Mouse (Mus musculus) heart, embryonic 10.5 days (tissue): ENCODE measurements around the gene Il34. TPM values are rescaled to one million over a fixed set of nuclear protein-coding genes. Genes with fewer than 3 reads are reported as not detected.

Source experiments
- DNase-seq: peaks from one replicate; pipeline ENCODE4 v3.0.0-alpha.2; 2017; ENCODE audit warnings: low spot score
- H3K27ac ChIP-seq: fragments of 300-500 bp; sonication (generic); 2 replicates; pipeline ENCODE4 v1.5.1; 2016; ENCODE audit warnings: mild to moderate bottlenecking
- H3K27me3 ChIP-seq: fragments of 300-500 bp; sonication (generic); 2 replicates; pipeline ENCODE4 v1.6.1; 2016; ENCODE audit warnings: mild to moderate bottlenecking; ENCODE audit not compliant: poor library complexity, insufficient read depth, severe bottlenecking
- H3K36me3 ChIP-seq: fragments of 300-500 bp; sonication (generic); 2 replicates; pipeline ENCODE4 v1.6.1; 2016; ENCODE audit warnings: mild to moderate bottlenecking, moderate library complexity
- H3K4me1 ChIP-seq: fragments of 300-500 bp; sonication (generic); 2 replicates; pipeline ENCODE4 v1.6.1; 2016; ENCODE audit warnings: mild to moderate bottlenecking
- H3K4me3 ChIP-seq: fragments of 300-500 bp; sonication (generic); 2 replicates; pipeline ENCODE4 v1.5.1; 2016; ENCODE audit warnings: mild to moderate bottlenecking, moderate library complexity
- H3K9me3 ChIP-seq: fragments of 300-500 bp; sonication (generic); 2 replicates; pipeline ENCODE4 v1.6.1; 2016; ENCODE audit warnings: mild to moderate bottlenecking, moderate library complexity
- WGBS: fragments of 180-500 bp; shearing (Covaris S2); methylation state at CpG from one replicate; pipeline ENCODE4 v1.1.7; 2016; 5-methylcytosine and 5-hydroxymethylcytosine counted together
- polyA plus RNA-seq: library from polyadenylated mRNA; unstranded; fragments of >200 nt; fragmentation: Nextera tagmentation; extraction: Ambion mirVana; gene quantifications from 2 replicates; pipeline ENCODE4 v1.2.1, GENCODE M21; 2016

Il34 gene
- polyA plus RNA-seq, 1 experiment from 2014 or later = not detected

DNA sequence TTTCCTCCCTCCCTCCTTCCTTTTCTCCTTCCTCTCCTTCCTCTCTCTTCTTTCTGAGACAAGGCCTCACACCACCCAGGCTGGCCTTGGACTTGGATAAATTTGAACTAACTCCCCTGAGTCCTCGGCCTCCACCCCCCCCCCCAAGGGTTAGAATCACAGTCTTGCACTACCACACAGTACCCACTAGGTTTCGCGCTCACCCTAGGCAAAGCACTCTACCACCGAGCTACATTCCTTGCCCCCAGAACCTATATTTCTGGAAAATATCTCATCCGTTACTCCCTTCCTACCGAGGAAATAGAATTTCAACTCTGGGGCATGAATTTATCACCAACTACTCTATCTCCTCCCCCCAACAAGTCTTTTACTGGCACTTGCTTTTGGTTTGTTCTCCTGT, 43.7 kb downstream of the Il34 start:
- no peaks in the 10 kb centered on the region for H3K9me3 ChIP-seq
- H3K4me1 ChIP-seq = peaks cover 10% of the 10 kb centered on the region; the same call in 1 of the 2 replicates
- H3K27ac ChIP-seq = no peak overlapping the region
- no peak for DNase-seq
- no peaks in the 10 kb centered on the region for H3K36me3 ChIP-seq
- 60% methylated on average over 6 of the region's 6 CpGs for WGBS
- no peak overlapping the region for H3K4me3 ChIP-seq
- H3K27me3 ChIP-seq = no peaks in the 10 kb centered on the region

DNA sequence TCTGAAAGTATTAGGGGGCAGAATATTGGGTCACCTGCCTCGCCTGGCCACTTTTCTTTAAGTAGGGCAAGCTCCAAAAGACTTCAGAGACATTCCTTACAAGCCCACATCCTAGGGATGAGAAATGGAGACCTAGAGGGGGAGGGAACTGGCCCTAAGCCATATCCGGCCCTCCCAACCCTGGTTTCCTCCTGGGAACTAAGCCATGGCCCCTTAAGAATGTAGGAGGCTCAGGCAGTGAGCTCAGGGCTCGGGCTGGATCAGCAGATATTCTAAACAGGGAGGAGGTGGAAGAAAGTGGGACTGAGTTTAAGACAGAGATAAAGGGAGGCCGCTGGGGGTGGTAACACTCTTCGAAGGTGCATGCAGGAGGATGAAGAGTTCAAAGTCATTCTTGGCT, 44.5 kb downstream of the Il34 start:
- no peaks in the 10 kb centered on the region for H3K9me3 ChIP-seq
- WGBS = 46% methylated on average over 5 of the region's 5 CpGs
- H3K36me3 ChIP-seq = no peaks in the 10 kb centered on the region
- no peak for DNase-seq
- H3K27ac ChIP-seq = no peak overlapping the region
- H3K27me3 ChIP-seq = no peaks in the 10 kb centered on the region
- H3K4me3 ChIP-seq = no peak overlapping the region
- peaks cover 10% of the 10 kb centered on the region; the same call in 1 of the 2 replicates for H3K4me1 ChIP-seq

DNA sequence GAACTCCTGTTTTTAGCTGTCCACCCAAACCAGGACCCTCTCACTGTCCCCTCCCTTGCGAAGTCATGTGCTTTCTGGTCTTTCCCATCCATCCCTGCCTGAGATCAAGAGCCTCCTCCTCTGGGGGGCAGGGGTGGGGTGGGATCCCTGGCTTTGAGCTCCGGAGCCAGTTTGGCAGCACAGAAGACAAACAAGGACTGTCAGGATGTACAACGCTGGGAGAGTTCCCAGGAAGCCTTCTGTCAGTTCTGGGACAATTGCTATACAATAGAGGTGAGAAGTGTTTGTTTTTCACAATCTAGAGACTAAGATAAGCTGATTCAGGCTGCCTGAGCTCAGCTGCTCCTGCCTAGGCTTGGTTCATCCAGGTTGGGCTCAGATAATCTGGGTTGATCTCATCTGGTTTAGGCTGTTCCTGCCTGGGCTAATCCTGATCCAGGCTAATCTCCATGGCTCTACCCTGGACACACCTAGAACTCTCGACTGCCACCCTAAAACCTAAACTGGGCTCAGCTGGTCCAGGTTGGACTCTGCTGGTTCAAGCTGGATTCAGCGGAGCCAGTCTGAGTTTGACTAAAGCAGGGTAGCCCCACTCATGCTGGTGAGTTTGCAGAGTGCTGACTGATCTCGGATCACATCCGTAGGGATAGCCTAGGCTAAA, 45.3 kb downstream of the Il34 start:
- no peak overlapping the region for H3K4me3 ChIP-seq
- whole genome bisulfite sequencing = 60% methylated on average over 7 of the region's 7 CpGs
- H3K27me3 ChIP-seq = no peaks in the 10 kb centered on the region
- no peaks in the 10 kb centered on the region for H3K36me3 ChIP-seq
- H3K4me1 ChIP-seq = peaks cover 12% of the 10 kb centered on the region
- no peak overlapping the region for H3K27ac ChIP-seq
- no peaks in the 10 kb centered on the region for H3K9me3 ChIP-seq
- DNase-seq = no peak

DNA sequence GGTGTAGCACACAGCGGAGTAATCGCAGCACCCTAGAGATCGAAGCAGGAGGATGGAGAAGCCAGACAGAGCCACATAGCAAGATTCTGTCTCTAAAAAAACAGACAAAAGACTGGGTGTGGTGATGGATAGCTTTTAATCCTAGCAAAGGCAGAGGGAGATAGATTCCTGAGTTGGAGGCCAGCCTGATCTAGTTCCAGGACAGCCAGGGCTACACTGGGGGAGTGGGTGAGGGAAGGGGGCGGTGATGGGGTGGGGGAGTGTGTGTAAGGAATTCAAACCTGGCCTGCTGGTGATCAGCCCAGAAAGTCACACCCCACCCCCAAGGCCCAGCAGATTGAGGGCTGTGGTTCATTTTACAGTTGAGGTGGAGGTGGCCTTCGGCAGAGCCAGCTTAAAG, 49.5 kb downstream of the Il34 start:
- 77% methylated on average over 5 of the region's 5 CpGs for WGBS
- Histone ChIP-seq H3K4me1 (peaks cover 21% of the 10 kb centered on the region), H3K9me3 (no peaks in the 10 kb centered on the region), H3K27ac (no peak overlapping the region), H3K36me3 (no peaks in the 10 kb centered on the region), H3K27me3 (peaks cover 4% of the 10 kb centered on the region; the same call in 1 of the 2 replicates), H3K4me3 (no peak overlapping the region)
- no peak for DNase-seq

DNA sequence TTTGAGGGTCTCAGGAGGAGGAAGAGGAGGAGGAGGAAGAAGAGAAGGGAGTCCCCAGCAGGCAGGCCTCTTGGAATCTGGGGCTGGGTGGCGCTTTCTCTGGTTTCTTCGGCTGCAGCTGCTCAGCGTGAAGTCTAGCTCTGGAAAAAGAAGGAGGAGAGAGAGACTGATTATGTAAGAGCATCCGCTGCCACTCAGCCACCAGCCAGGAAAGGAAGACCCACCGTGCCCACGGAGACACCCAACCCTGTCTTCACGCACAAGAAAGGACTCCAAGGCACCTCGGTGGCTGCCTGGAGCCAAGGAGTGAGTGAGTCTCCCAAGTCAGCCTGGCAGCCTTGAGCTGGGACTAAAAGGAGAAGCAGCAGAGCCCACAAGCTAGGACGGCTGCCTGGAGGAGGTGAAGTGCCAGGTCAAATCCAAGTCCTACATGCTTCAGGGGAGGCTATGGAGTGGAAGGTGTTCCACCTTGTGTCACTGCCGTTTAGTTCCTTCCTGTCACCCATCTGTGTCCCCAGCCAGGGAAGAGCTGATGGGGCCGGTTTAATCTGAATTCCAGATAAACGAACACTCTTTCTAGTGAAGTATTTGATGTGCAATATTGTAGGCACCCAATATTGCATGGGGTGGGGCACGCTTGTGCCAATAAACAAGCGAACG, 50.1 kb downstream of the Il34 start:
- Histone ChIP-seq H3K9me3 (no peaks in the 10 kb centered on the region), H3K4me1 (peaks cover 15% of the 10 kb centered on the region), H3K27me3 (peaks cover 4% of the 10 kb centered on the region; the same call in 1 of the 2 replicates), H3K4me3 (no peak overlapping the region), H3K27ac (no peak overlapping the region), H3K36me3 (no peaks in the 10 kb centered on the region)
- no peak for DNase-seq
- WGBS = 56% methylated on average over 15 of the region's 15 CpGs

DNA sequence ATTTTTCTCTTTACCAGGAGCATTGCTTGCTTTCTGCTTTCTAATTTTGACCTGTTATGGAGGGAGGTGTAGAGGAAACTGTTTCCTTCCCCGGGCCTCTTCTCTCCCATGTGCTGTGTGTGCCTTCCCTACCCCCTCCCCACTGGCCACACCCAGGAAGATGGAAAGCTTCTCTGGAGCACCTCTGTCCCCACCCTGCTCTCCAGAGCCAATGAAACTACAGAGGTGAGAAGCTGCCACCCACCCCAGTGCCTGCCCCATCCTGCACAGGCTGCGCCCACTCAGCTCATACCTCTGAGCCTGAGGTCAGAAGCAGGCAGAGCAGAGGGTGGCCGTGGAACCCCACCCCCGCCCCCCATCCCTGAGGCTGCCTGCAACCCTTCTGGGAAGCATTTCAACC, 51.0 kb downstream of the Il34 start:
- Histone ChIP-seq H3K36me3 (no peaks in the 10 kb centered on the region), H3K27me3 (peaks cover 4% of the 10 kb centered on the region; the same call in 1 of the 2 replicates), H3K27ac (no peak overlapping the region), H3K4me3 (no peak overlapping the region), H3K4me1 (peaks cover 10% of the 10 kb centered on the region), H3K9me3 (no peaks in the 10 kb centered on the region)
- WGBS = 45% methylated on average over 4 of the region's 4 CpGs
- DNase-seq = no peak

DNA sequence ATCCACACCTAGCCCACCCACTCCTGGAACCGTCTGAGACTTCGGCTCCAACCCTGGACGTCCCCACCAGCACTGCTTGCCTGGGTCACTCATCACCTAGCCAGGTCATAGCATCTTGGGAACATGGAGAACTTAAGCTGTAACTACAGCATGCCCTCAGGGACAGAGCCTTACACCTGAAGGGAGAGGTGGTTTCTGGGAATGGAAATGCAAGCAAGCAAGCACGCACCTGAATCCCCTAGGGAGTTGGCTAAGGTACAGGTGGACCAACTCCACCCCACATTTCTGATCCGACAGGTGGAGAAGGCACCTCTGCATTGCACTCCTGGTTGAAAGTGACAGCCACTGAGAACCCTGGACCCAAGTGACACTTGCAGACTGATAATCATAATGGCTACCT, 54.2 kb downstream of the Il34 start:
- no peaks in the 10 kb centered on the region for H3K36me3 ChIP-seq
- no peaks in the 10 kb centered on the region for H3K9me3 ChIP-seq
- 81% methylated on average over 5 of the region's 5 CpGs for WGBS
- no peak overlapping the region for H3K27ac ChIP-seq
- H3K27me3 ChIP-seq = peaks cover 11% of the 10 kb centered on the region; the same call in 1 of the 2 replicates
- no peak overlapping the region for H3K4me3 ChIP-seq
- no peak for DNase-seq
- H3K4me1 ChIP-seq = peaks cover 13% of the 10 kb centered on the region

DNA sequence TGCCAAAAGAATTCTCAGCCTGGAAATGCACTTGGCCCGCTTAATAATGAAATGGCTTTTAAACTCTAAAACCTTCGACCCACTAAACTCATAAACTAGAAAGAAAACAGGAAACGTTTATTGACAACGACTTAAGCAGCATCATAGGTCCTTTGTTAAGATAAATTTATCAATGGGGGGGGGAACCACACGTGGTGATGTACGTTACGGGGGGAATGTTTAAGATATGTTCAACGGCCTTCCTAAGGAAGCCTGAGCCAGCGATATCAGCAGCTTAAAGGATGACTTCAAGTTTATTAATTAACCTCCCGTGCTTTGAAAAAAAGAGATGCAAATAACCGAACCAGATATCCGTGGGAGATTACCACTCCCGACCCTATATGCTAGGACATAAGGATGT, 55.5 kb downstream of the Il34 start:
- H3K36me3 ChIP-seq = no peaks in the 10 kb centered on the region
- no peak for DNase-seq
- peaks cover 10% of the 10 kb centered on the region for H3K4me1 ChIP-seq
- peaks cover 11% of the 10 kb centered on the region; the same call in 1 of the 2 replicates for H3K27me3 ChIP-seq
- no peak overlapping the region for H3K27ac ChIP-seq
- H3K9me3 ChIP-seq = no peaks in the 10 kb centered on the region
- no peak overlapping the region for H3K4me3 ChIP-seq
- 43% methylated on average over 13 of the region's 13 CpGs for WGBS

DNA sequence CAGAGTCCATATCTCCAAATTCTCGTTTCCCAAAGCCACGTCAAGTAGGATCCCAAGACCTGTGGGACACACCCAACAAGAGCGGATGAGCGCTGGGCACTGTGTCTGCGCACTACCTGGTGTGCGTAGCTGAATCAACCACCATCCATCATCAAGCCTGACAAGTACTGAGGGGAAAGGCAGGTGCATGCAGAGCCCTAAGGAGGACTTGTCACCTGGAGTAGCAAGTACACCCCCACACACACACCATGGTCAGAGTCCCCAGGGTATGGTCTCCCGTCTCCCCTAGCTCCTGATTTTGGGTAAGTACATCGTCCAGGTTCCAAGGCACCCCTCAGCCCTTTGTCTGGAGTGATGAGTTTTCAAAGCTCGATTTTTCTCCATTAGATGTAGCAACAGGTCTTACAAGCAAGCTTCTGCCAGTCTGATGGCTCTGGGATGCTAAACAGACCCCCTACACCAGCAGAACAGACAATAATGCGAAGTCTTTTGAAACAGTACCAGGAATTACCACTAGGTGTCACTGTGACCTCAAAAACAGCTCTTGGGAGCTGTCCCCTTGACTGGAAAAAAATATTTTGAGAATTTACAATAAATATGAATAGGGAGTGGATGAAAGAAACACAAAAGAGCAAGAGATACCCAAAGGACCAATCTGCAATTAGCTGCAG, 56.1 kb downstream of the Il34 start:
- no peak for DNase-seq
- WGBS = 56% methylated on average over 10 of the region's 10 CpGs
- H3K4me1 ChIP-seq = peaks cover 8% of the 10 kb centered on the region
- no peak overlapping the region for H3K4me3 ChIP-seq
- no peaks in the 10 kb centered on the region for H3K9me3 ChIP-seq
- no peak overlapping the region for H3K27ac ChIP-seq
- no peaks in the 10 kb centered on the region for H3K36me3 ChIP-seq
- H3K27me3 ChIP-seq = 0 out of 2 replicates have a peak, but pooled peaks cover 7% of the 10 kb centered on the region

DNA sequence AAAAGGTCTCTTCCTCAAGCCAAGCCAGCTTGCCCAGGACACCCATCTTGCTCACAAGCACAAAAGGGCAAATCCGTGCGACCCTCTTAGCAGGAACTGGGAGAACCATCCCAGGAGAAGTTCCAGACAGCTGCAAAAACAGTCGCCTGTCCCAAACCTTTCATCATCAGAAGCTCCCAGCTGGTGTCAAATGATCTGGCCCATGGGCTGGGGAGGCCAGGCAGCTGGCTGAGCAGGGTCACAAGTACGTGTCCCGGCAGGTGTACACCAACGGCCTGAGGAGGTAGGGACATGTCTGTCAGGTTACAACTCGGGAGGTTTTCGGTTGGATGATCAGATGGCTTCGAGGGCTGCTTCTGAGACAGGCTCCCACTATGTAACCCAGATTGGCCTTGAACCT, 59.1 kb downstream of the Il34 start:
- H3K9me3 ChIP-seq = no peaks in the 10 kb centered on the region
- DNase-seq = no peak
- peaks cover 7% of the 10 kb centered on the region; the same call in 1 of the 2 replicates for H3K4me1 ChIP-seq
- WGBS = 56% methylated on average over 9 of the region's 9 CpGs
- no peaks in the 10 kb centered on the region for H3K36me3 ChIP-seq
- H3K4me3 ChIP-seq = no peak overlapping the region
- no peak overlapping the region for H3K27ac ChIP-seq
- 0 out of 2 replicates have a peak, but pooled peaks cover 7% of the 10 kb centered on the region for H3K27me3 ChIP-seq

DNA sequence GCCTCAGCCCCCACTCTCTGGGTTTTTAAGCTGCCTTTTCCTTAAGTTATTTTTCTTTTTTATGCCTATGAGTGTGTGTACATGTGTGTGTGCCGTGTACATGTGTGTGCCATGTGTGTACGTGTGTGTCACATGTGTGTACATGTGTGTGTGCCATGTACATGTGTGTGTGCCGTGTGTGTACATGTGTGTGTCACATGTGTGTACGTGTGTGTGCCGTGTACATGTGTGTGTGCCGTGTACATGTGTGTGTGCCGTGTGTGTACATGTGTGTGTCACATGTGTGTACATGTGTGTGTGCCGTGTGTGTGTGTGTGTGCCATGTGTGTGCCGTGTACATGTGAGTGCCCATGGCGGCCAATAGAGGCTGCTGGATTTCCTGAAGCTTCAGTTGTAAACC, 60.6 kb downstream of the Il34 start:
- Histone ChIP-seq H3K27ac (no peak overlapping the region), H3K4me3 (no peak overlapping the region), H3K4me1 (peaks cover 7% of the 10 kb centered on the region; the same call in 1 of the 2 replicates), H3K36me3 (peaks cover 6% of the 10 kb centered on the region), H3K9me3 (no peaks in the 10 kb centered on the region), H3K27me3 (0 out of 2 replicates have a peak, but pooled peaks cover 7% of the 10 kb centered on the region)
- WGBS = 90% methylated on average over 10 of the region's 10 CpGs
- DNase-seq = no peak

DNA sequence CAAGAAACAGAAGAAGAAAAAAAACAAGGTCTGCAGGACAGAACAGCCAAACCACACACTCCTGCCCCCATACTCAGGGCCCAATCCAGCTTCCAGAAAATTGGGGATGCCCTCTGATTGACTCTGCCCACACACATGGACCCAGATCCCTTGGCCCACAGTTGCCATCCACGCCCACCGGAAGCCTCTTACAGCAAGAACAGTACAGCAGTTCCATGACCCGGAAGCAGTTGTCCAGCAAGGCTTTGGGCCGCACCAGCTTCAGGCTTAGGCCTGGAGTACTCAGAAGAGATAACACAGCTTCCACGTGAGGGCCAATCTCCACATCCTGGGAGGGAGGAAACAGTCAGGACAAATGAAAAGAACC, 63.3 kb downstream of the Il34 start:
- Histone ChIP-seq H3K27me3 (no peaks in the 10 kb centered on the region), H3K27ac (no peak overlapping the region), H3K36me3 (peaks cover 34% of the 10 kb centered on the region), H3K9me3 (no peaks in the 10 kb centered on the region), H3K4me1 (peaks cover 5% of the 10 kb centered on the region; the same call in 1 of the 2 replicates), H3K4me3 (no peak overlapping the region)
- no peak for DNase-seq
- 82% methylated on average over 5 of the region's 5 CpGs for WGBS

DNA sequence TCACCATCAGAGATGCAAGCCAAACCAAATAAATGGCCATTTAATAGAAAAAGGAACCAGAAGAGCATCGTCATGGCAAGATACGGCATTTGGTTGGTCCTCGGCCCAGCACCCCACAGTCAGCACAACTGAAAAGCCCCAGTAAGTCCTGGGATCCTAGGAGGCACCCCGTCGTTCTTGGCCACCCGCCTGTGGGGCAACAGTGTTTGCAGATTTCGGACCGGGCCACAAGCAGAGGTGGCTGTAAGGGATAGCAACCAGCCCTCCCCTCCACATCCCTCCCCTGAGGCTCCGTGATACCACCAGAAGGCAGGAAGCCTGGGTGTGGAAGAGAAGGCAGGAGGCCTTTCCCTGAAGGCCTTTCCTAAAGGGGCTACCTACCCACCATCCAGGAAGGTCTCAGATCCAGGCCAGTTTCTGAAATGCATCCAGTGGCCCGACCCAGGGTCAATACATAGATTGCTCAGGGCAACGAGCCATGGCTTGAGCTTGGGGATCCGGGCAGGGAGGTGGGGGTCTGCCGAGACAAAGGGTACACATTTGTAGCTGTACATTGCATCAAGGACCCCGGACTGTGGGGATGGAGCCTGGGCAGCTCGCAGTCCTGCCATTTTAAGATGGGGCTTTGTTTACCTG, 63.8 kb downstream of the Il34 start:
- Histone ChIP-seq H3K27me3 (no peaks in the 10 kb centered on the region), H3K36me3 (peaks cover 39% of the 10 kb centered on the region), H3K4me1 (peaks cover 5% of the 10 kb centered on the region; the same call in 1 of the 2 replicates), H3K27ac (no peak overlapping the region), H3K4me3 (no peak overlapping the region), H3K9me3 (no peaks in the 10 kb centered on the region)
- DNase-seq = no peak
- 80% methylated on average over 15 of the region's 15 CpGs for WGBS
